Mouse (Mus musculus) cortical plate, adult 2 months (tissue): ENCODE data around the gene Olfr1369-ps1.

Source experiments
- CTCF ChIP-seq: fragments of 200-500 bp; IDR thresholded peaks from 2 replicates; pipeline ENCODE4 v1.5.1; 2011; ENCODE audit warnings: mild to moderate bottlenecking, control low read depth, low read length; ENCODE audit not compliant: insufficient read depth; ENCODE audit errors: extremely low read depth
- POLR2A ChIP-seq: fragments of 200-500 bp; IDR thresholded peaks from 2 replicates; pipeline ENCODE4 v1.6.1; 2011; ENCODE audit warnings: mild to moderate bottlenecking, low read length, control low read depth; ENCODE audit not compliant: insufficient read depth; ENCODE audit errors: extremely low read depth

- TF ChIP-seq POLR2A (no peak), CTCF (no peak)
Observed at GRCm38 (mm10) chr13:21155888-21156287, 44.6 kb downstream of the Olfr1369-ps1 start.
